ENCODE assay signal across 10 mouse cellular contexts in the genomic region with DNA sequence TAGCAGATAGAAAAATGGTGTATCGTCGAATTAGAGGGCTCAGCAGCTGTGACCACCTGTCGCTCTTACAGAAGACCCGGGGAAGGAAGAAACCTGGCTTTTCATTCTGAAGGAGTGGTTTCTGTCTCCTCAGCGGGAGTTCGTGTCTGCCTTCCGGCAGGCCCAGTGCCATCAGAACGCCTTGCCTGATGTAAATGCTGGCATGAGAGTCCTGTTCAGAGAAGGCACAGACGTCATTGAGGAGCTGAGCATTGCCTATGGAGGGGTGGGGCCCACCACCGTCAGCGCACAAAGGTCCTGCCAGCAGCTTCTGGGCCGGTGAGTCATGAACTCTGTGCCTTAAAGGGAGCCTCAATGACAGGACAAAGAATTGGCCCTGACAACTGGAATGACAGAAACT. TPM values are rescaled to one million over a fixed set of nuclear protein-coding genes. Genes with fewer than 3 reads are reported as not detected.
DNase-seq lines count a peak whose midpoint lies in the region; ATAC-seq lines count a peak whose summit lies in the region.
"Had no signal": no experiment of that assay in that cellular context is flagged by ENCODE, and none has a peak within 500 bp of the region (broad histone marks: within the 10 kb centered on the region; RNA-seq: fewer than 3 reads in every experiment).

No protein-coding gene starts in this region.

- WGBS in midbrain, embryonic 10.5 days = 75% methylated on average over 12 of the region's 12 CpGs

- no peaks in the 10 kb centered on the region for H3K9me3 ChIP-seq in midbrain, embryonic 10.5 days (replicated peaks)

- no peak overlapping the region for H3K4me3 ChIP-seq in midbrain, embryonic 10.5 days
- H3K4me3 ChIP-seq: erythroblast, embryonic 14.5 days had no signal

- no peaks in the 10 kb centered on the region for H3K36me3 ChIP-seq in midbrain, embryonic 10.5 days

- no peaks in the 10 kb centered on the region for H3K27me3 ChIP-seq in midbrain, embryonic 10.5 days (ENCODE audit: low read depth, poor library complexity, severe bottlenecking)

- peak; percentile 89 for DNase-seq in 3T3-L1 (ENCODE audit: low read depth, low spot score)
- DNase-seq in CD4-positive helper T cell, adult 2 months (ENCODE audit: low read depth, low spot score) = peak; percentile 66
- DNase-seq in midbrain, embryonic 10.5 days (ENCODE audit: low spot score) = no peak
- DNase-seq in layer of hippocampus, adult 11-12 months (ENCODE audit: low spot score) = no peak
- DNase-seq in ovary, postnatal 10 days (ENCODE audit: low spot score) = no peak

- peak; percentile 20; the same call in 1 of the 2 replicates for ATAC-seq in common myeloid progenitor, adult 5-6 weeks (replicated peaks; ENCODE audit: low read depth, poor library complexity, severe bottlenecking)
- peak; percentile 31 for ATAC-seq in megakaryocyte, adult 5-6 weeks (ENCODE audit: poor library complexity, severe bottlenecking)
- ATAC-seq: hindbrain, postnatal 0 days had no signal

- H3K4me1 ChIP-seq in midbrain, embryonic 10.5 days = peaks cover 2% of the 10 kb centered on the region; the same call in 1 of the 2 replicates

- H3K27ac ChIP-seq in midbrain, embryonic 10.5 days (replicated peaks) = no peak overlapping the region; the same call in 1 of the 2 replicates
- H3K27ac ChIP-seq: hindbrain, postnatal 0 days; macrophage had no signal

RNA-seq across cellular contexts. Expression of a gene that starts 26.2 kb away (rescaled TPM):
- total RNA-seq in common myeloid progenitor, adult 5-6 weeks (2017) = 0.09 TPM in 1 of 2 replicates, not detected in the other
- 0.04 and 0.46 TPM in 2 replicates for total RNA-seq in megakaryocyte, adult 5-6 weeks (2015)
- 0.12 and 0.62 TPM in 2 replicates for total RNA-seq in megakaryocyte, adult 5-6 weeks (2017)
- not detected in 2 replicates for polyA plus RNA-seq in midbrain, embryonic 10.5 days (2016; fragmentation: Nextera tagmentation; extraction: Ambion mirVana)
- total RNA-seq: hindbrain, postnatal 0 days had no signal
- polyA plus RNA-seq: erythroblast, embryonic 14.5 days had no signal

Comparison
In these comparisons a context has a peak if more than half of its experiments do, and no peak if none do; other contexts are left out.
1. DNase-seq: peak in 3T3-L1 (single experiment) and CD4-positive helper T cell, adult 2 months (single experiment); none in midbrain, embryonic 10.5 days (single experiment), layer of hippocampus, adult 11-12 months (single experiment) and ovary, postnatal 10 days (single experiment).